27 mouse cellular contexts compared by ENCODE assay signal in the genomic region with DNA sequence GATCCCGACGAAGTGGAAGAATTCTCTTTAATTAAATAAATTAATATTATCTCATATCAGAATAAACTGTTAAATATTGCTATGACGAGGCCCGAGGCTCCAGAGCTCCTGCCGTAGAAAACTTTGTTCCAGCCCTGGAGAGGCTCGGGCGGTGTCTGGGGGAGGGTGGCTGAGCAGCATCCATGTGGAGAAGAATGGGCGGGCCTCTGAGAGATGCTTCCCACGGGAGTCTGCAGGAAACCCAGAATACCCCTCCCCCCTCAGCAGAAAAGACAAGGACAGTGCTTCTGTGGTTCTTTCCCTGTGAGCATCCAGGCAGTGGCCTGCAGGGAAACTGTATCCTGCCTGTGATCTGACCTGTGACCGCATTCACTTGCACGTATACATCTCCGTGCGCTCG. TPM values are rescaled to one million over a fixed set of nuclear protein-coding genes. Genes with fewer than 3 reads are reported as not detected.
DNase-seq lines count a peak whose midpoint lies in the region; ATAC-seq and TF ChIP-seq lines count a peak whose summit lies in the region.
"Had no signal": no experiment of that assay in that cellular context is flagged by ENCODE, and none has a peak within 500 bp of the region (broad histone marks: within the 10 kb centered on the region; RNA-seq: fewer than 3 reads in every experiment).

No protein-coding gene starts in this region.

- no peaks in the 10 kb centered on the region for H3K36me3 ChIP-seq in embryonic facial prominence, embryonic 14.5 days (ENCODE audit: control insufficient read depth, insufficient read depth, low read length)
- H3K36me3 ChIP-seq in embryonic facial prominence, embryonic 10.5 days (replicated peaks) = 0 out of 2 replicates have a peak, but pooled peaks cover 6% of the 10 kb centered on the region
- H3K36me3 ChIP-seq in kidney, embryonic 15.5 days = no peaks in the 10 kb centered on the region
- H3K36me3 ChIP-seq in kidney, adult 2 months (ENCODE audit: control insufficient read depth, insufficient read depth, low read length) = no peaks in the 10 kb centered on the region
- H3K36me3 ChIP-seq in neural tube, embryonic 13.5 days = no peaks in the 10 kb centered on the region
- H3K36me3 ChIP-seq in neural tube, embryonic 15.5 days = no peaks in the 10 kb centered on the region
- H3K36me3 ChIP-seq: embryonic facial prominence, embryonic 13.5 days; heart, embryonic 13.5 days; limb, embryonic 15.5 days had no signal

- peak; percentile 14 for DNase-seq in embryonic facial prominence, embryonic 14.5 days (ENCODE audit: low spot score)
- no peak for DNase-seq in embryonic facial prominence, embryonic 10.5 days (ENCODE audit: low spot score)
- DNase-seq in kidney, adult 2 months = no peak
- no peak for DNase-seq in ovary, postnatal 36 days (ENCODE audit: low spot score)
- DNase-seq: adrenal gland, postnatal 36 days; cerebellum, adult 11 months; cerebellum, postnatal 10 days; gastrocnemius, postnatal 14 days; heart, adult 11 months; heart, postnatal 14 days; kidney, adult 9 months; lung, embryonic 14.5 days; lung, postnatal 36 days; midbrain, embryonic 14.5 days; thymus, adult 2 months; thymus, postnatal 4 days had no signal

- H3K9me3 ChIP-seq in embryonic facial prominence, embryonic 14.5 days (ENCODE audit: control insufficient read depth, low read length) = no peaks in the 10 kb centered on the region
- H3K9me3 ChIP-seq in embryonic facial prominence, embryonic 10.5 days = no peaks in the 10 kb centered on the region
- H3K9me3 ChIP-seq in kidney, embryonic 15.5 days (replicated peaks) = no peaks in the 10 kb centered on the region
- H3K9me3 ChIP-seq in neural tube, embryonic 13.5 days = no peaks in the 10 kb centered on the region
- H3K9me3 ChIP-seq in neural tube, embryonic 15.5 days (replicated peaks) = no peaks in the 10 kb centered on the region
- H3K9me3 ChIP-seq: embryonic facial prominence, embryonic 13.5 days; forebrain, embryonic 15.5 days; heart, embryonic 13.5 days; limb, embryonic 15.5 days had no signal

- no peak for TF ChIP-seq CTCF in kidney, adult 2 months (conservative IDR thresholded peaks at IDR 0.05; ENCODE audit: insufficient read depth, insufficient read length, low read depth, low read length)

- no peaks in the 10 kb centered on the region for H3K4me1 ChIP-seq in embryonic facial prominence, embryonic 14.5 days (ENCODE audit: control insufficient read depth, insufficient read depth, low read length)
- peaks cover 17% of the 10 kb centered on the region for H3K4me1 ChIP-seq in embryonic facial prominence, embryonic 10.5 days
- H3K4me1 ChIP-seq in kidney, embryonic 15.5 days = peaks cover 19% of the 10 kb centered on the region
- H3K4me1 ChIP-seq in kidney, adult 2 months (ENCODE audit: control insufficient read depth, insufficient read depth, low read length) = no peaks in the 10 kb centered on the region
- H3K4me1 ChIP-seq in neural tube, embryonic 13.5 days (replicated peaks) = peaks cover 27% of the 10 kb centered on the region
- H3K4me1 ChIP-seq in neural tube, embryonic 15.5 days = peaks cover 16% of the 10 kb centered on the region; the same call in 1 of the 2 replicates
- H3K4me1 ChIP-seq: forebrain, embryonic 15.5 days; heart, embryonic 13.5 days; limb, embryonic 15.5 days had no signal

- WGBS in embryonic facial prominence, embryonic 14.5 days = 48% methylated on average over 14 of the region's 14 CpGs
- WGBS in embryonic facial prominence, embryonic 10.5 days = 64% methylated on average over 14 of the region's 14 CpGs
- WGBS in kidney, embryonic 15.5 days = 34% methylated on average over 14 of the region's 14 CpGs
- 57% methylated on average over 14 of the region's 14 CpGs for WGBS in kidney, adult 2 months
- WGBS in neural tube, embryonic 13.5 days = 64% methylated on average over 14 of the region's 14 CpGs
- 57% methylated on average over 14 of the region's 14 CpGs for WGBS in neural tube, embryonic 15.5 days

- no peak for ATAC-seq in embryonic facial prominence, embryonic 14.5 days (ENCODE audit: low read depth)
- ATAC-seq in kidney, embryonic 15.5 days (replicated peaks; ENCODE audit: low FRiP score) = peak; percentile 50
- ATAC-seq in neural tube, embryonic 13.5 days (ENCODE audit: low read depth) = 0 out of 2 replicates have a peak, but pooled peaks have one; percentile 48
- no peak for ATAC-seq in neural tube, embryonic 15.5 days (ENCODE audit: low FRiP score)
- ATAC-seq: forebrain, embryonic 15.5 days had no signal

- TF ChIP-seq POLR2A in kidney, adult 2 months (IDR thresholded peaks at IDR 0.05; ENCODE audit: low read depth, low read length) = no peak

- no peaks in the 10 kb centered on the region for H3K27me3 ChIP-seq in embryonic facial prominence, embryonic 14.5 days (replicated peaks; ENCODE audit: control insufficient read depth, insufficient read depth, low read length)
- peaks cover 3% of the 10 kb centered on the region; the same call in 1 of the 2 replicates for H3K27me3 ChIP-seq in embryonic facial prominence, embryonic 10.5 days (replicated peaks; ENCODE audit: low read depth, poor library complexity, severe bottlenecking)
- H3K27me3 ChIP-seq in kidney, embryonic 15.5 days = no peaks in the 10 kb centered on the region
- H3K27me3 ChIP-seq in kidney, adult 2 months (replicated peaks; ENCODE audit: control insufficient read depth, insufficient read depth, low read length) = no peaks in the 10 kb centered on the region
- H3K27me3 ChIP-seq in neural tube, embryonic 13.5 days = no peaks in the 10 kb centered on the region
- H3K27me3 ChIP-seq in neural tube, embryonic 15.5 days (replicated peaks) = no peaks in the 10 kb centered on the region
- H3K27me3 ChIP-seq: embryonic facial prominence, embryonic 13.5 days; forebrain, embryonic 15.5 days; limb, embryonic 15.5 days had no signal

- H3K9ac ChIP-seq in embryonic facial prominence, embryonic 14.5 days (ENCODE audit: low read depth, low read length) = no peak overlapping the region
- H3K9ac ChIP-seq in kidney, embryonic 15.5 days = no peak overlapping the region
- H3K9ac ChIP-seq in neural tube, embryonic 13.5 days = no peak overlapping the region
- no peak overlapping the region for H3K9ac ChIP-seq in neural tube, embryonic 15.5 days (replicated peaks)
- H3K9ac ChIP-seq: embryonic facial prominence, embryonic 13.5 days; forebrain, embryonic 15.5 days; heart, embryonic 13.5 days; hindbrain, embryonic 14.5 days; limb, embryonic 15.5 days; liver, embryonic 14.5 days; lung, embryonic 14.5 days had no signal

- no peak overlapping the region for H3K4me2 ChIP-seq in embryonic facial prominence, embryonic 14.5 days (ENCODE audit: low read depth, low read length)
- H3K4me2 ChIP-seq in kidney, embryonic 15.5 days = no peak overlapping the region
- no peak overlapping the region for H3K4me2 ChIP-seq in neural tube, embryonic 13.5 days
- H3K4me2 ChIP-seq in neural tube, embryonic 15.5 days = no peak overlapping the region
- H3K4me2 ChIP-seq: embryonic facial prominence, embryonic 13.5 days; forebrain, embryonic 15.5 days; heart, embryonic 13.5 days; hindbrain, embryonic 14.5 days; limb, embryonic 15.5 days; lung, embryonic 14.5 days had no signal

- no peak overlapping the region for H3K27ac ChIP-seq in embryonic facial prominence, embryonic 14.5 days (replicated peaks; ENCODE audit: low read depth, low read length)
- no peak overlapping the region for H3K27ac ChIP-seq in embryonic facial prominence, embryonic 10.5 days (replicated peaks)
- no peak overlapping the region for H3K27ac ChIP-seq in kidney, embryonic 15.5 days
- H3K27ac ChIP-seq in kidney, adult 2 months (ENCODE audit: insufficient read depth, low read depth, low read length) = no peak overlapping the region
- H3K27ac ChIP-seq in neural tube, embryonic 13.5 days (replicated peaks) = 0 out of 2 replicates have a peak overlapping the region, but pooled peaks have one; percentile 6
- H3K27ac ChIP-seq in neural tube, embryonic 15.5 days (replicated peaks) = no peak overlapping the region
- H3K27ac ChIP-seq: embryonic facial prominence, embryonic 13.5 days; forebrain, embryonic 15.5 days; heart, embryonic 13.5 days; hindbrain, embryonic 14.5 days; limb, embryonic 15.5 days; liver, embryonic 14.5 days; stomach, postnatal 0 days had no signal

- H3K4me3 ChIP-seq in embryonic facial prominence, embryonic 14.5 days (ENCODE audit: low read depth, low read length) = no peak overlapping the region
- H3K4me3 ChIP-seq in embryonic facial prominence, embryonic 10.5 days = no peak overlapping the region
- H3K4me3 ChIP-seq in kidney, embryonic 15.5 days (replicated peaks) = no peak overlapping the region
- H3K4me3 ChIP-seq in kidney, adult 2 months (ENCODE audit: insufficient read depth, low read depth, low read length) = no peak overlapping the region
- H3K4me3 ChIP-seq in neural tube, embryonic 13.5 days = no peak overlapping the region
- no peak overlapping the region for H3K4me3 ChIP-seq in neural tube, embryonic 15.5 days (replicated peaks)
- H3K4me3 ChIP-seq: embryonic facial prominence, embryonic 13.5 days; forebrain, embryonic 15.5 days; heart, embryonic 13.5 days; limb, embryonic 15.5 days had no signal

RNA-seq across cellular contexts. Expression of a gene that starts 45.7 kb away (rescaled TPM):
- 0.54 and 1.2 TPM in 2 replicates for polyA plus RNA-seq in embryonic facial prominence, embryonic 14.5 days (2014; fragmentation: Nextera tagmentation; extraction: Ambion mirVana)
- polyA plus RNA-seq in embryonic facial prominence, embryonic 10.5 days (2016; fragmentation: Nextera tagmentation; extraction: Ambion mirVana) = 1.2 and 5.4 TPM in 2 replicates
- 0.05 and 0.19 TPM in 2 replicates for polyA plus RNA-seq in kidney, embryonic 15.5 days (2015; fragmentation: Nextera tagmentation; extraction: Ambion mirVana)
- 0.03 and 0.05 TPM in 2 replicates for polyA plus RNA-seq in kidney, adult 2 months (2012; rRNA removed)
- polyA plus RNA-seq in neural tube, embryonic 13.5 days (2015; fragmentation: Nextera tagmentation; extraction: Ambion mirVana) = 10.1 and 10.4 TPM in 2 replicates
- polyA plus RNA-seq in neural tube, embryonic 15.5 days (2015; fragmentation: Nextera tagmentation; extraction: Ambion mirVana) = 7.6 and 9.5 TPM in 2 replicates
- polyA plus RNA-seq: intestine, embryonic 14.5 days; liver, embryonic 14.5 days; stomach, postnatal 0 days had no signal

Comparison
In these comparisons a context has a peak if more than half of its experiments do, and no peak if none do; other contexts are left out.
1. ATAC-seq: peak in kidney, embryonic 15.5 days (single experiment) and neural tube, embryonic 13.5 days (single experiment); none in embryonic facial prominence, embryonic 14.5 days (single experiment) and neural tube, embryonic 15.5 days (single experiment).